Mouse (Mus musculus) embryonic facial prominence, embryonic 14.5 days (tissue): ENCODE data around the gene Nob1. TPM values are rescaled to one million over a fixed set of nuclear protein-coding genes. Genes with fewer than 3 reads are reported as not detected.

ENCODE experiments used
- ATAC-seq: fragments of 200-750 bp; cut with Nextera tagmentation; 2 replicates; pipeline ENCODE4 v1.8.0; 2017; ENCODE audit warnings: low read depth, moderate number of reproducible peaks, moderate TSS enrichment
- DNase-seq: peaks from one replicate; pipeline ENCODE4 v3.0.0-alpha.2; 2015; ENCODE audit warnings: low spot score
- H3K27ac ChIP-seq: fragments of 300-500 bp; sonication (generic); replicated peaks from 2 replicates; pipeline ENCODE4 v1.5.1; 2014; ENCODE audit warnings: low read depth, mild to moderate bottlenecking, low read length, moderate library complexity
- H3K27me3 ChIP-seq: fragments of 300-500 bp; sonication (generic); replicated peaks from 2 replicates; pipeline ENCODE4 v1.6.1; 2014; ENCODE audit warnings: low read length; ENCODE audit not compliant: control insufficient read depth, insufficient read depth
- H3K36me3 ChIP-seq: fragments of 300-500 bp; sonication (generic); 2 replicates; pipeline ENCODE4 v1.6.1; 2014; ENCODE audit warnings: low read length, mixed read lengths; ENCODE audit not compliant: control insufficient read depth, insufficient read depth
- H3K4me1 ChIP-seq: fragments of 300-500 bp; sonication (generic); 2 replicates; pipeline ENCODE4 v1.6.1; 2014; ENCODE audit warnings: antibody characterized with exemption, low read length; ENCODE audit not compliant: control insufficient read depth, insufficient read depth
- H3K4me2 ChIP-seq: fragments of 300-500 bp; sonication (generic); 2 replicates; pipeline ENCODE4 v1.6.1; 2014; ENCODE audit warnings: low read depth, mild to moderate bottlenecking, low read length, moderate library complexity, mixed read lengths
- H3K4me3 ChIP-seq: fragments of 300-500 bp; sonication (generic); 2 replicates; pipeline ENCODE4 v1.5.1; 2014; ENCODE audit warnings: low read depth, mild to moderate bottlenecking, low read length
- H3K9ac ChIP-seq: fragments of 300-500 bp; sonication (generic); 2 replicates; pipeline ENCODE4 v1.6.1; 2014; ENCODE audit warnings: low read depth, mild to moderate bottlenecking, low read length, moderate library complexity, mixed read lengths
- H3K9me3 ChIP-seq: fragments of 300-500 bp; sonication (generic); 2 replicates; pipeline ENCODE4 v1.6.1; 2016; ENCODE audit warnings: low read length; ENCODE audit not compliant: control insufficient read depth
- WGBS: fragments of 180-500 bp; shearing (Covaris S2); extraction: QIAGEN DNeasy Blood & Tissue Kit; methylation state at CpG from one replicate; pipeline ENCODE4 v1.1.7; 2014; 5-methylcytosine and 5-hydroxymethylcytosine counted together
- polyA plus RNA-seq: library from polyadenylated mRNA; unstranded; fragments of >200 nt; fragmentation: Nextera tagmentation; extraction: Ambion mirVana; gene quantifications from 2 replicates; pipeline ENCODE4 v1.2.1, GENCODE M21; 2014

Nob1 gene
- polyA plus RNA-seq, 1 experiment from 2014 or later, result 42.8 TPM

- DNase-seq, result no peak
- H3K4me2 ChIP-seq, result peak overlapping the region; percentile 83
- no peaks in the 10 kb centered on the region for H3K27me3 ChIP-seq
- 27% methylated on average over 9 of the region's 9 CpGs for WGBS
- H3K9me3 ChIP-seq, result no peaks in the 10 kb centered on the region
- H3K4me1 ChIP-seq, result peaks cover 12% of the 10 kb centered on the region
- H3K9ac ChIP-seq, result peak overlapping the region; percentile 89
- no peak for ATAC-seq
- peak overlapping the region; percentile 78 for H3K4me3 ChIP-seq
- peak overlapping the region; percentile 10; the same call in 1 of the 2 replicates for H3K27ac ChIP-seq
- H3K36me3 ChIP-seq, result peaks cover 41% of the 10 kb centered on the region
These were observed 675 bp downstream of the Nob1 start for GRCm38 (mm10) chr8:107424176-107424575.

- ATAC-seq, result no peak
- H3K9me3 ChIP-seq, result no peaks in the 10 kb centered on the region
- no peak overlapping the region for H3K4me2 ChIP-seq
- WGBS, result 89% methylated on average over 12 of the region's 12 CpGs
- H3K9ac ChIP-seq, result no peak overlapping the region
- H3K4me1 ChIP-seq, result no peaks in the 10 kb centered on the region
- H3K4me3 ChIP-seq, result no peak overlapping the region
- no peak overlapping the region for H3K27ac ChIP-seq
- peaks cover 99% of the 10 kb centered on the region for H3K36me3 ChIP-seq
- no peak for DNase-seq
- H3K27me3 ChIP-seq, result no peaks in the 10 kb centered on the region
These were observed 7.8 kb downstream of the Nob1 start for GRCm38 (mm10) chr8:107417001-107417400.

- Histone ChIP-seq H3K27me3 (no peaks in the 10 kb centered on the region), H3K9me3 (no peaks in the 10 kb centered on the region), H3K9ac (no peak overlapping the region), H3K4me3 (no peak overlapping the region), H3K36me3 (peaks cover 95% of the 10 kb centered on the region), H3K27ac (no peak overlapping the region), H3K4me2 (no peak overlapping the region), H3K4me1 (no peaks in the 10 kb centered on the region)
- ATAC-seq, result no peak
- WGBS, result 86% methylated on average over 10 of the region's 10 CpGs
- DNase-seq, result no peak
These were observed 11.0 kb downstream of the Nob1 start for GRCm38 (mm10) chr8:107413881-107414280.

- DNase-seq, result no peak
- no peak overlapping the region for H3K9ac ChIP-seq
- H3K4me1 ChIP-seq, result no peaks in the 10 kb centered on the region
- ATAC-seq, result no peak
- 87% methylated on average over 8 of the region's 8 CpGs for WGBS
- no peak overlapping the region for H3K27ac ChIP-seq
- H3K9me3 ChIP-seq, result no peaks in the 10 kb centered on the region
- H3K36me3 ChIP-seq, result peaks cover 90% of the 10 kb centered on the region
- H3K4me2 ChIP-seq, result no peak overlapping the region
- no peak overlapping the region for H3K4me3 ChIP-seq
- no peaks in the 10 kb centered on the region for H3K27me3 ChIP-seq
These were observed 12.3 kb downstream of the Nob1 start for GRCm38 (mm10) chr8:107412552-107412951.

- H3K4me1 ChIP-seq, result no peaks in the 10 kb centered on the region
- ATAC-seq, result no peak
- H3K9me3 ChIP-seq, result no peaks in the 10 kb centered on the region
- no peak overlapping the region for H3K27ac ChIP-seq
- peak; percentile 4 for DNase-seq
- H3K4me2 ChIP-seq, result no peak overlapping the region
- peaks cover 79% of the 10 kb centered on the region for H3K36me3 ChIP-seq
- H3K4me3 ChIP-seq, result no peak overlapping the region
- no peaks in the 10 kb centered on the region for H3K27me3 ChIP-seq
- 69% methylated on average over 4 of the region's 4 CpGs for WGBS
- no peak overlapping the region; the same call in 1 of the 2 replicates for H3K9ac ChIP-seq
These were observed 13.5 kb downstream of the Nob1 start for GRCm38 (mm10) chr8:107411391-107411790.

- Histone ChIP-seq H3K9me3 (no peaks in the 10 kb centered on the region), H3K4me1 (peaks cover 21% of the 10 kb centered on the region), H3K9ac (no peak overlapping the region), H3K27ac (no peak overlapping the region), H3K4me2 (no peak overlapping the region), H3K27me3 (no peaks in the 10 kb centered on the region), H3K36me3 (peaks cover 25% of the 10 kb centered on the region), H3K4me3 (no peak overlapping the region)
- ATAC-seq, result no peak
- 67% methylated on average over 3 of the region's 3 CpGs for WGBS
- no peak for DNase-seq
These were observed 18.9 kb downstream of the Nob1 start for GRCm38 (mm10) chr8:107405935-107406334.

- peaks cover 27% of the 10 kb centered on the region for H3K4me1 ChIP-seq
- H3K36me3 ChIP-seq, result peaks cover 9% of the 10 kb centered on the region; the same call in 1 of the 2 replicates
- no peak for ATAC-seq
- H3K27ac ChIP-seq, result no peak overlapping the region
- DNase-seq, result no peak
- H3K27me3 ChIP-seq, result no peaks in the 10 kb centered on the region
- WGBS, result 74% methylated on average over 4 of the region's 4 CpGs
- no peak overlapping the region for H3K4me2 ChIP-seq
- no peaks in the 10 kb centered on the region for H3K9me3 ChIP-seq
- H3K9ac ChIP-seq, result no peak overlapping the region
- H3K4me3 ChIP-seq, result no peak overlapping the region
These were observed 20.8 kb downstream of the Nob1 start for GRCm38 (mm10) chr8:107404057-107404456.

GRCm38 (mm10) chr8:107403038-107403781, 21.6 kb downstream of the Nob1 start, which contains the start of gene Nqo1:
Nqo1 (minus strand) TSS chr8:107403206.
- H3K27ac ChIP-seq, result peak within 1 kb of the TSS; percentile 79
- H3K27me3 ChIP-seq, result no peaks in the 10 kb centered on the region
- H3K4me2 ChIP-seq, result peak within 1 kb of the TSS; percentile 64
- no peaks in the 10 kb centered on the region for H3K9me3 ChIP-seq
- peak; percentile 96 for ATAC-seq
- peaks cover 27% of the 10 kb centered on the region for H3K4me1 ChIP-seq
- peaks cover 8% of the 10 kb centered on the region; the same call in 1 of the 2 replicates for H3K36me3 ChIP-seq
- H3K4me3 ChIP-seq, result peak within 1 kb of the TSS; percentile 35
- H3K9ac ChIP-seq, result peak within 1 kb of the TSS; percentile 47
- peak; percentile 96 for DNase-seq
- WGBS, result 10% methylated on average over 22 of the region's 22 CpGs

- Histone ChIP-seq H3K4me2 (peak overlapping the region; percentile 64), H3K4me1 (peaks cover 27% of the 10 kb centered on the region), H3K36me3 (no peaks in the 10 kb centered on the region), H3K9ac (0 out of 2 replicates have a peak overlapping the region, but pooled peaks have one; percentile 47), H3K9me3 (no peaks in the 10 kb centered on the region), H3K4me3 (no peak overlapping the region), H3K27ac (peak overlapping the region; percentile 79; the same call in 1 of the 2 replicates), H3K27me3 (no peaks in the 10 kb centered on the region)
- ATAC-seq (no peak), DNase-seq (no peak)
- WGBS, result 68% methylated on average over 5 of the region's 5 CpGs
These were observed 23.0 kb downstream of the Nob1 start for GRCm38 (mm10) chr8:107401866-107402265.
